Mouse (Mus musculus) frontal cortex, postnatal 25 days (tissue): ENCODE measurements around the gene Gm2007.
"Not testable (repeated sequence)": the region's sequence is repeated elsewhere in the genome, so short reads cannot be mapped to it uniquely, and the experiment has no call there.

Experiments used
- DNase-seq, 2 experiments: peaks; one replicate each; pipeline ENCODE4 v3.0.0; 2022; ENCODE audit warnings: low spot score in 2 of 2

Gm2007 gene

GRCm38 (mm10) chr2:175741237-175741636 is at the start of gene Gm2007:
TSS of gene Gm2007 (plus strand) at chr2:175741537.
- DNase-seq: not testable (repeated sequence)

- DNase-seq: not testable (repeated sequence)
These were observed 37.8 kb upstream of the Gm2007 start, which contains the start of gene Zfp969 for GRCm38 (mm10) chr2:175703546-175703945. TSS of gene Zfp969 (minus strand) at chr2:175703646.

GRCm38 (mm10) chr2:175800993-175801392 is 59.7 kb downstream of the Gm2007 start, which contains the start of gene Gm14288:
TSS of gene Gm14288 (minus strand) at chr2:175801093.
- DNase-seq: not testable (repeated sequence)
